Mouse (Mus musculus): ENCODE results near the gene Stt3b. TPM values are rescaled to one million over a fixed set of nuclear protein-coding genes. Genes with fewer than 3 reads are reported as not detected.
A peak's percentile ranks its signal among the peaks of the same experiment; 100 is the strongest.

Gene Stt3b
- 18.4 and 24.6 TPM in 2 replicates for polyA plus RNA-seq (2012; rRNA removed)
- 64.4 and 72.6 TPM in 2 replicates for polyA plus RNA-seq (2014; fragmentation: Nextera tagmentation; extraction: Ambion mirVana)

DNA sequence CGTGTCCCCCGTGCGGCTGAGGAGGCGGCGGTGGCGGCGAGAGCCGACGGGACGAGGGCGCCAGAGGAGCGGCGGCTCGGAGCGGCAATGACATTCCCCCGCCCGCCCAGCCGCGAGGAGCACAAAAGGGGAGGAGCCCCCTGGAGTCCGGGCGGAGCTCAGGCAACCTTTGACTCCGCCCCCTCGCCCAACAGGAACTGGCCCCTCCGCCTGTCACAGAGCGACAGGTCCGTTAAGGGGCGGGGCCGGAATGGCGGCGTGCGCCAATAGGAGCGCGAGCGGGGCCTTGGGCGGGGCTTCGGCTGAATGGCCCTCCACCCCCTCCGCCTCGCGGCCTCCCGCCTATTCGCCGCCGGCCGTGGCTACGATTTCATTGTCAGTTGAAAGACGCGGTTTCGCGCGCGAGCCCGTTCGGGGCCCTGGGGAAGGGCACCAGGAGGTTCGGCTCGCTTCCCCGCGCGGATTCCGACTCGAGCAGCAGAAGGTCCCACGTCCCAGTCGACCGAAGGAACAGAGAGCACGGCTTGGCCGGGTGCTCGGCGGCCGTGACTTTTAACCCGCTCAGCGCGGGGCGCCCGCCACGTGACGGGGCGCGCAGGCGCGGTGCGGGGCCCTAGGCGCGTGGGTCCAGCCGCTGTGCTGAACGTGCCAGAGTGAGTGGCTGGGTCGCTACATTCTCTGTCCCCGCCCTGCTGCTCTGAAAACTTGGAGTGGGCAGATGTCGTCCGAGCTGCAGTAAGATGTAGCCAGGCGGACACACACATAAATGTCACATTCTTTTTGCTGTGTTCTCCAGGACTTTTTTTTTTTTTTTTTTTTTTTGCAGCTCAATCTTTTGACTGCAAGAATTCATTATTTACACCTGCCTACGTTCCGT is at the start of gene Stt3b:
Gene Stt3b, minus strand, starts transcription at position 76 of the 877 bp plus-strand sequence.
- peak within 1 kb of the TSS; percentile 88 for H3K27ac ChIP-seq
- H3K4me3 ChIP-seq (ENCODE audit: insufficient read depth in 1 of 2, low read depth in 2 of 2, low read length in 2 of 2): peak within 1 kb of the TSS; percentile 86 to 97
- H3K27me3 ChIP-seq (ENCODE audit: control insufficient read depth, insufficient read depth, low read length): no peaks in the 10 kb centered on the region
- H3K4me2 ChIP-seq (ENCODE audit: low read depth): peak within 1 kb of the TSS; percentile 91
- peaks cover 17 to 36% of the 10 kb centered on the region in 2 experiments for H3K4me1 ChIP-seq (replicated peaks; ENCODE audit: control insufficient read depth in 2 of 2, insufficient read depth in 2 of 2, low read length in 1 of 2)
- TF ChIP-seq CTCF (IDR thresholded peaks at IDR 0.05; ENCODE audit: low read depth) (0 out of 2 replicates have a peak, but pooled peaks have one; percentile 9), EP300 (IDR thresholded peaks at IDR 0.05; ENCODE audit: low read depth) (no peak)
- no peaks in the 10 kb centered on the region for H3K9me3 ChIP-seq (ENCODE audit: control insufficient read depth, low read length)
- under 1% methylated on average over 87 of the region's 91 CpGs for WGBS (ENCODE audit: insufficient replicate concordance)
- no peaks in the 10 kb centered on the region; the same call in 1 of the 2 replicates for H3K36me3 ChIP-seq (replicated peaks; ENCODE audit: control insufficient read depth, insufficient read depth, low read depth)
- peak within 1 kb of the TSS; percentile 95 for H3K9ac ChIP-seq (replicated peaks)
- ATAC-seq (ENCODE audit: insufficient read depth): peak; percentile 87
- peak; percentile 97 to 98 (median 97) for DNase-seq (ENCODE audit: low read depth in 3 of 3, low spot score in 3 of 3)

DNA sequence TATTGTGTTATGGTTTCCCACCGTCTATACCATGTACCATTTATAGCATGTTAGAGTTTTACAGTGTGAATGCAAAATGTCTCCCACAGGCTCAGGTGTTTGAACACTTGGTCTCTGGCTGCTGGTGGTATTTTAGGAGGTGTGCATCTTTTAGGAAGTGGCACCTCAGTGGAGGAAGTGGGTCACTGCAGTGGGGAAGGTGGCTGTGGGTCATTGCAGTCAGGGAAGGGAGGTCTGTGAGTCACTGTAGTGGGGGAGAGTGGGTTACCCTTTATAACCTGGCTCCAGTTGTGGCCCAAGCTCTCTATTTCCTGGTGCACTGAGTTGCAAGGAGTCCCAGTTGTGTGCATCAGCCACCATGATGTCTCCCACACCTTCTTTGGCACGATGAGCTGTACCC is 48.2 kb upstream of the Stt3b start:
- Histone ChIP-seq H3K4me3 (ENCODE audit: insufficient read depth in 1 of 2, low read depth in 2 of 2, low read length in 2 of 2) (no peak overlapping the region), H3K4me1 (replicated peaks; ENCODE audit: control insufficient read depth in 2 of 2, insufficient read depth in 2 of 2, low read length in 1 of 2) (peaks cover 0 to 10% of the 10 kb centered on the region in 2 experiments; a peak in 2 of 4 replicates), H3K27ac (no peak overlapping the region), H3K4me2 (ENCODE audit: low read depth) (no peak overlapping the region), H3K9ac (replicated peaks) (no peak overlapping the region), H3K36me3 (replicated peaks; ENCODE audit: control insufficient read depth, insufficient read depth, low read depth) (no peaks in the 10 kb centered on the region), H3K27me3 (ENCODE audit: control insufficient read depth, insufficient read depth, low read length) (no peaks in the 10 kb centered on the region), H3K9me3 (ENCODE audit: control insufficient read depth, low read length) (no peaks in the 10 kb centered on the region)
- DNase-seq (ENCODE audit: low read depth in 3 of 3, low spot score in 3 of 3): no peak
- 61% methylated on average over 2 of the region's 2 CpGs for WGBS (ENCODE audit: insufficient replicate concordance)
- TF ChIP-seq EP300 (IDR thresholded peaks at IDR 0.05; ENCODE audit: low read depth): no peak
- TF ChIP-seq CTCF (IDR thresholded peaks at IDR 0.05; ENCODE audit: low read depth): no peak
- ATAC-seq (ENCODE audit: insufficient read depth): no peak

DNA sequence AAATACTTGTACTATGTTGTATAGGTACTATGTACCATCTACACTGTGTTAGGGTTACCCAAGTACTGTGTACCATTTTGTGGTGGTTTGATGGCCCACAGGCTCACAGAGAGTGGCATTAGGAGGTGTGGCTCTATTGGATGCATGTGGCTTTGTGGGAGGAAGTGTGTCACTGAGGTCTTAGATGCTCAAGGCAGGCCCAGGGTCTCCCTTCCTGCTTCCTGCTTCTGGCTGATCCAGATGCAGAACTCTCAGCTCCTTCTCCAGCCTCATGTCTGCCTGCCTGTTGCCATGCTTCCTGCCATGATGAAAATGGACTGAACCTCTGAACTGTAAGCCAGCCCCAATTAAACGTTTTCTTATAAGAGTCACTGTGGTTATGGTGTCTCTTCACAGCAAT is 47.8 kb upstream of the Stt3b start:
- no peak overlapping the region for H3K4me2 ChIP-seq (ENCODE audit: low read depth)
- no peak overlapping the region for H3K4me3 ChIP-seq (ENCODE audit: insufficient read depth in 1 of 2, low read depth in 2 of 2, low read length in 2 of 2)
- no peak overlapping the region for H3K27ac ChIP-seq
- no peaks in the 10 kb centered on the region for H3K27me3 ChIP-seq (ENCODE audit: control insufficient read depth, insufficient read depth, low read length)
- H3K36me3 ChIP-seq (replicated peaks; ENCODE audit: control insufficient read depth, insufficient read depth, low read depth): no peaks in the 10 kb centered on the region
- H3K4me1 ChIP-seq (replicated peaks; ENCODE audit: control insufficient read depth in 2 of 2, insufficient read depth in 2 of 2, low read length in 1 of 2): peaks cover 0 to 10% of the 10 kb centered on the region in 2 experiments; a peak in 2 of 4 replicates
- ATAC-seq (ENCODE audit: insufficient read depth) (no peak), DNase-seq (ENCODE audit: low read depth in 3 of 3, low spot score in 3 of 3) (no peak)
- no peak overlapping the region for H3K9ac ChIP-seq (replicated peaks)
- TF ChIP-seq EP300 (IDR thresholded peaks at IDR 0.05; ENCODE audit: low read depth): no peak
- TF ChIP-seq CTCF (IDR thresholded peaks at IDR 0.05; ENCODE audit: low read depth): no peak
- no peaks in the 10 kb centered on the region for H3K9me3 ChIP-seq (ENCODE audit: control insufficient read depth, low read length)
- 76% methylated on average over 1 of the region's 1 CpGs for WGBS (ENCODE audit: insufficient replicate concordance)

DNA sequence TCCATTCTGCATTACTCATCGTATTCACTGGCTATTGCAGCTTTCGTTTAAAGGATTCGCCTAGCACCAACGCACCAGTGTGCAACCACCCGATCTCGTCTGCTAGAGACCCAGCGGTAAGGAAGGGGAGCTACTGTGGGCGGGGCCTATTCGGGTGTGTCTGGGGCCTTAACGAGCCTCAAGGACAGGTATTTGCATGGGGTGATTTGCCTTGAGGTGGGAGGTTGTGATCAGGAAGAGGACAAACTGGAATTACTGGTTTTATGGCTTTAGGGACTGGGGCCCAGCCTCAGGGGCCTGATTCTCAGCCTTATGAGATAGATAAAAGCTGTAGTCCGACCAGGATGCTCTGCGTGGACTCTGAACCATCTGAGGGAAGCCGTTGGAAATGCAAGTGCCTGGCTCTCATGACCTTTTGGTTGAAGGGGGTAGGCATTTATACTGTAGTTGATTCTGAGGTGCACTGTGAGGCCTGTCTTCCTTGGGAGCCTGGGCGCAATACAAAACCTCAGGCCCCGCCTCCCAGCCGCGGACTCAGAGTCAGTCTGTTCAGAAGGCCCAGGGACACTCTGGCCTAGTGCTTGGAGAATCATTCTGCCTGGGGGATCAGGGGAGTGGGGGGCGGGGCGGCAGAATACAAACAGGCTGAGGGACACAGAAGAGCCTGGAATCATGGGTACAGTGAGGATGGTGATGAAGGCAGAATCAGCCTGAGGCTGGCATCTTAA is 46.7 kb upstream of the Stt3b start:
- TF ChIP-seq CTCF (IDR thresholded peaks at IDR 0.05; ENCODE audit: low read depth) (no peak), EP300 (IDR thresholded peaks at IDR 0.05; ENCODE audit: low read depth) (no peak)
- DNase-seq (ENCODE audit: low read depth in 3 of 3, low spot score in 3 of 3) (no peak), ATAC-seq (ENCODE audit: insufficient read depth) (no peak)
- H3K9me3 ChIP-seq (ENCODE audit: control insufficient read depth, low read length): no peaks in the 10 kb centered on the region
- no peak overlapping the region for H3K9ac ChIP-seq (replicated peaks)
- H3K27ac ChIP-seq: no peak overlapping the region
- H3K36me3 ChIP-seq (replicated peaks; ENCODE audit: control insufficient read depth, insufficient read depth, low read depth): no peaks in the 10 kb centered on the region
- H3K4me1 ChIP-seq (replicated peaks; ENCODE audit: control insufficient read depth in 2 of 2, insufficient read depth in 2 of 2, low read length in 1 of 2): peaks cover 0 to 10% of the 10 kb centered on the region in 2 experiments; a peak in 2 of 4 replicates
- H3K4me2 ChIP-seq (ENCODE audit: low read depth): no peak overlapping the region
- no peak overlapping the region for H3K4me3 ChIP-seq (ENCODE audit: insufficient read depth in 1 of 2, low read depth in 2 of 2, low read length in 2 of 2)
- 53% methylated on average over 19 of the region's 19 CpGs for WGBS (ENCODE audit: insufficient replicate concordance)
- no peaks in the 10 kb centered on the region for H3K27me3 ChIP-seq (ENCODE audit: control insufficient read depth, insufficient read depth, low read length)
